Mouse (Mus musculus): ENCODE data around the gene Rhd.

GRCm38 (mm10) chr4:134865789-134866188, 1.5 kb downstream of the Rhd start:
- TF ChIP-seq UBTF (IDR thresholded peaks at IDR 0.05; ENCODE audit: low read depth, low read length) (no peak), SIN3A (IDR thresholded peaks at IDR 0.05; ENCODE audit: low read length) (no peak), E2F4 (IDR thresholded peaks at IDR 0.05; ENCODE audit: insufficient replicate concordance, low read depth, low read length) (no peak), MXI1 (IDR thresholded peaks at IDR 0.05; ENCODE audit: low read depth, low read length) (no peak), CTCF (conservative IDR thresholded peaks at IDR 0.05 in 1 of 2, IDR thresholded peaks at IDR 0.05 in 1 of 2; ENCODE audit: low read depth in 2 of 2, low read length in 2 of 2) (no peak), POLR2A (IDR thresholded peaks at IDR 0.05; ENCODE audit: low read depth, low read length) (no peak), ZKSCAN1 (IDR thresholded peaks at IDR 0.05; ENCODE audit: borderline replicate concordance, low read depth, low read length) (no peak), BHLHE40 (IDR thresholded peaks at IDR 0.05; ENCODE audit: low read depth, low read length) (no peak), EP300 (IDR thresholded peaks at IDR 0.05; ENCODE audit: low read length) (no peak), ZMIZ1 (IDR thresholded peaks at IDR 0.05; ENCODE audit: low read depth, low read length) (no peak), NELFE (IDR thresholded peaks at IDR 0.05; ENCODE audit: low read depth, low read length) (no peak)

All from CH12.LX (cell line).